Mouse (Mus musculus): ENCODE results near the gene Chst8.

The Chst8 gene

GRCm38 (mm10) chr7:34714848-34715460, 97.6 kb downstream of the Chst8 start:
- in situ Hi-C loops (cut with MboI, MseI) = no loop called here

- in situ Hi-C loops (cut with MboI, MseI) = no loop called here
Measured at GRCm38 (mm10) chr7:34709111-34709510, 103.4 kb downstream of the Chst8 start.

- in situ Hi-C loops (cut with MboI, MseI) = no loop called here
Measured at GRCm38 (mm10) chr7:34704401-34704800, 108.1 kb downstream of the Chst8 start.

- in situ Hi-C loops (cut with MboI, MseI) = no loop called here
Measured at GRCm38 (mm10) chr7:34703437-34703836, 109.1 kb downstream of the Chst8 start.

- in situ Hi-C loops (cut with MboI, MseI) = no loop called here
Measured at GRCm38 (mm10) chr7:34702718-34703351, 109.7 kb downstream of the Chst8 start.

GRCm38 (mm10) chr7:34699888-34700287, 112.6 kb downstream of the Chst8 start:
- in situ Hi-C loops (cut with MboI, MseI) = no loop called here

- in situ Hi-C loops (cut with MboI, MseI) = no loop called here
Measured at GRCm38 (mm10) chr7:34698221-34698620, 114.3 kb downstream of the Chst8 start.

- in situ Hi-C loops (cut with MboI, MseI) = no loop called here
Measured at GRCm38 (mm10) chr7:34696086-34696485, 116.4 kb downstream of the Chst8 start.

GRCm38 (mm10) chr7:34694898-34695297, 117.6 kb downstream of the Chst8 start:
- in situ Hi-C loops (cut with MboI, MseI) = loop anchor here (5.0 kb wide), 1 partner anchor 572 kb away; no protein-coding TSS in a partner anchor

GRCm38 (mm10) chr7:34693916-34694315, 118.6 kb downstream of the Chst8 start:
- in situ Hi-C loops (cut with MboI, MseI) = loop anchor here (5.0 kb wide), 1 partner anchor 573 kb away; no protein-coding TSS in a partner anchor

GRCm38 (mm10) chr7:34693072-34693471, 119.4 kb downstream of the Chst8 start:
- in situ Hi-C loops (cut with MboI, MseI) = loop anchor here (5.0 kb wide), 1 partner anchor 574 kb away; no protein-coding TSS in a partner anchor

GRCm38 (mm10) chr7:34690111-34690510, 122.4 kb downstream of the Chst8 start:
- in situ Hi-C loops (cut with MboI, MseI) = loop anchor here (5.0 kb wide), 1 partner anchor 577 kb away; no protein-coding TSS in a partner anchor

- in situ Hi-C loops (cut with MboI, MseI) = no loop called here
Measured at GRCm38 (mm10) chr7:34689028-34689427, 123.5 kb downstream of the Chst8 start.

GRCm38 (mm10) chr7:34685801-34686200, 126.7 kb downstream of the Chst8 start:
- in situ Hi-C loops (cut with MboI, MseI) = no loop called here

- in situ Hi-C loops (cut with MboI, MseI) = no loop called here
Measured at GRCm38 (mm10) chr7:34685176-34685575, 127.3 kb downstream of the Chst8 start.

GRCm38 (mm10) chr7:34680771-34681421, 131.6 kb downstream of the Chst8 start:
- in situ Hi-C loops (cut with MboI, MseI) = no loop called here

GRCm38 (mm10) chr7:34679886-34680285, 132.6 kb downstream of the Chst8 start:
- in situ Hi-C loops (cut with MboI, MseI) = no loop called here

- in situ Hi-C loops (cut with MboI, MseI) = no loop called here
Measured at GRCm38 (mm10) chr7:34675831-34676514, 136.5 kb downstream of the Chst8 start.

GRCm38 (mm10) chr7:34675120-34675790, 137.3 kb downstream of the Chst8 start:
- in situ Hi-C loops (cut with MboI, MseI) = no loop called here

GRCm38 (mm10) chr7:34672916-34673315, 139.6 kb downstream of the Chst8 start:
- in situ Hi-C loops (cut with MboI, MseI) = loop anchor here (5.0 to 25.0 kb wide), 2 partner anchors 271 to 411 kb away; partner anchors contain the start of gene Gm6096

GRCm38 (mm10) chr7:34671911-34672310, 140.6 kb downstream of the Chst8 start:
- in situ Hi-C loops (cut with MboI, MseI) = loop anchor here (5.0 to 25.0 kb wide), 2 partner anchors 270 to 410 kb away; partner anchors contain the start of gene Gm6096
